23 mouse cellular contexts compared by ENCODE assay signal in the genomic region with DNA sequence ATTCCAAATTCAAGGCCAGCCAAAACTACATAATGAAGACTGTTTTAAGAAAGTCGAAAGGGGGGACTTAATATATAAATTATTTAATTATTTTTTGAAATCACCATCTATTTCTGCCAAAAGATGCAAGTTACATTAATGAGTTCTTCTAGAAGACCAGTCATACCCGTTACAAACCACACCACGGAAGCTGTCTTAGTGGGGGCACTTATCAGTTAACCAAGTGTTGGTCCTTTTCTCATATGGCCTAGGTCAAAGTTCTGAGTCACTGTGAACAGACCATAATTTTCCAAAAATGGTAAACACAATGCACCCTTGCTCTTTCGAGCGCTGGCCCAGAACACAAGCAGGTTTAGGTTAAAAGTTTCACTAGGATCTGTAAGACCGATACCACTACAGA.
DNase-seq lines count a peak whose midpoint lies in the region; ATAC-seq lines count a peak whose summit lies in the region.
"Had no signal": no experiment of that assay in that cellular context is flagged by ENCODE, and none has a peak within 500 bp of the region (broad histone marks: within the 10 kb centered on the region; RNA-seq: fewer than 3 reads in every experiment).

No protein-coding gene starts in this region.

- peaks cover 40% of the 10 kb centered on the region for H3K4me1 ChIP-seq in liver, embryonic 12.5 days
- H3K4me1 ChIP-seq in liver, embryonic 13.5 days (replicated peaks), result peaks cover 44% of the 10 kb centered on the region
- H3K4me1 ChIP-seq: embryonic facial prominence, embryonic 15.5 days had no signal

- peak overlapping the region; percentile 45; the same call in 1 of the 2 replicates for H3K27ac ChIP-seq in liver, embryonic 12.5 days
- H3K27ac ChIP-seq in liver, embryonic 13.5 days, result peak overlapping the region; percentile 65; the same call in 1 of the 2 replicates
- H3K27ac ChIP-seq: embryonic facial prominence, embryonic 12.5 days; embryonic facial prominence, embryonic 15.5 days; heart, embryonic 15.5 days; hindbrain, embryonic 12.5 days; hindbrain, embryonic 15.5 days had no signal

- peaks cover 10% of the 10 kb centered on the region for H3K36me3 ChIP-seq in liver, embryonic 12.5 days
- H3K36me3 ChIP-seq in liver, embryonic 13.5 days, result peaks cover 8% of the 10 kb centered on the region
- H3K36me3 ChIP-seq: embryonic facial prominence, embryonic 12.5 days; embryonic facial prominence, embryonic 15.5 days; heart, embryonic 15.5 days; hindbrain, embryonic 12.5 days; hindbrain, embryonic 15.5 days had no signal

- no peak overlapping the region for H3K4me3 ChIP-seq in liver, embryonic 12.5 days
- H3K4me3 ChIP-seq in liver, embryonic 13.5 days (replicated peaks), result no peak overlapping the region
- H3K4me3 ChIP-seq: embryonic facial prominence, embryonic 12.5 days; embryonic facial prominence, embryonic 15.5 days; heart, embryonic 15.5 days; hindbrain, embryonic 12.5 days; hindbrain, embryonic 15.5 days had no signal

- DNase-seq in heart, adult 11 months, result peak; percentile 75
- DNase-seq in heart, postnatal 4 days, result no peak
- DNase-seq in liver (no peak), 416B (ENCODE audit: low read depth) (peak; percentile 83), MN1 (ENCODE audit: low spot score) (no peak)
- no peak for DNase-seq in liver, embryonic 13.5 days
- DNase-seq in right cerebral cortex, postnatal 14 days, result no peak
- DNase-seq: adrenal gland, adult 8-10 months; adrenal gland, postnatal 25 days; forebrain, postnatal 0 days; gastrocnemius, postnatal 10 days; gastrocnemius, postnatal 36 days; heart, postnatal 10 days had no signal

- H3K9ac ChIP-seq in liver, embryonic 12.5 days, result no peak overlapping the region
- H3K9ac ChIP-seq in liver, embryonic 13.5 days, result 0 out of 2 replicates have a peak overlapping the region, but pooled peaks have one; percentile 22
- H3K9ac ChIP-seq: embryonic facial prominence, embryonic 12.5 days; embryonic facial prominence, embryonic 15.5 days; forebrain, postnatal 0 days; heart, embryonic 15.5 days; hindbrain, embryonic 12.5 days; hindbrain, embryonic 15.5 days had no signal

- 54% methylated on average over 6 of the region's 6 CpGs for WGBS in liver, embryonic 12.5 days (ENCODE audit: insufficient replicate concordance)
- WGBS in liver, embryonic 13.5 days (ENCODE audit: insufficient replicate concordance), result 59% methylated on average over 6 of the region's 6 CpGs

- H3K27me3 ChIP-seq in liver, embryonic 12.5 days (replicated peaks), result no peaks in the 10 kb centered on the region
- no peaks in the 10 kb centered on the region for H3K27me3 ChIP-seq in liver, embryonic 13.5 days
- H3K27me3 ChIP-seq: embryonic facial prominence, embryonic 12.5 days; embryonic facial prominence, embryonic 15.5 days; heart, embryonic 15.5 days; hindbrain, embryonic 12.5 days; hindbrain, embryonic 15.5 days had no signal

- peak; percentile 55; the same call in 1 of the 2 replicates for ATAC-seq in liver, embryonic 12.5 days
- peak; percentile 52 for ATAC-seq in liver, embryonic 13.5 days (ENCODE audit: low read depth)
- ATAC-seq: activated CD4-positive, CD25-positive, alpha-beta regulatory T cell, adult 4 months; CD4-positive, CD25-positive, alpha-beta regulatory T cell, adult 4 months; forebrain, embryonic 14.5 days; forebrain, postnatal 0 days had no signal

- H3K9me3 ChIP-seq in liver, embryonic 12.5 days (replicated peaks), result no peaks in the 10 kb centered on the region
- no peaks in the 10 kb centered on the region for H3K9me3 ChIP-seq in liver, embryonic 13.5 days (replicated peaks)
- H3K9me3 ChIP-seq: embryonic facial prominence, embryonic 12.5 days; embryonic facial prominence, embryonic 15.5 days; heart, embryonic 15.5 days; hindbrain, embryonic 12.5 days; hindbrain, embryonic 15.5 days had no signal

- no peak overlapping the region for H3K4me2 ChIP-seq in liver, embryonic 12.5 days
- no peak overlapping the region for H3K4me2 ChIP-seq in liver, embryonic 13.5 days
- H3K4me2 ChIP-seq: embryonic facial prominence, embryonic 12.5 days; embryonic facial prominence, embryonic 15.5 days; heart, embryonic 11.5 days; heart, embryonic 15.5 days; hindbrain, embryonic 12.5 days; hindbrain, embryonic 15.5 days had no signal

Comparison
In these comparisons a context has a peak if more than half of its experiments do, and no peak if none do; other contexts are left out.
1. DNase-seq: peak in heart, adult 11 months (single experiment) and 416B (single experiment); none in heart, postnatal 4 days (single experiment), liver (single experiment), liver, embryonic 13.5 days (single experiment), right cerebral cortex, postnatal 14 days (single experiment) and MN1 (single experiment).